Mouse (Mus musculus) yolk sac, embryonic 10.5 days (tissue): ENCODE results near the gene Vmn2r18.

ENCODE experiments used
- DNase-seq: peaks from one replicate; pipeline ENCODE4 v3.0.0-alpha.2; 2017; ENCODE audit warnings: low spot score

Vmn2r18 gene

GRCm38 (mm10) chr5:151605921-151606320 lies at the start of gene Vmn2r18:
Gene Vmn2r18, minus strand, starts transcription at chr5:151606021.
- no peak for DNase-seq

DNA sequence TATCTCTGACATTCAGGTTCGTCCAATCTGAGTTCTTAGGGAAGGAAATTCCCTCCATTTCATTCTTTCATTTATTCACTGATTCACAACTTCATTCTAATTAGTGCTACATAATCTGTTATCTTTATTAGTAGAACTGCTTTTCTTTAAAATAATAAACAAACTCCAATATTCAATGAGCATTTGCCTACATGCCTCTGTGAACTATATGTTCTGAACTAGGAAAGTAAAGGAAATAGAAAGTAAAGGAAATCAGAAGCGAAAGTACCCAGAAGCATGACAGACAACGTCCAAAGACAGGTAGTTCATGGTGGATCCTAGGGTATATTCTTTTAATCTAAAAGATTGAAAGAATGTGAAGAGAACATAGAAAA lies 45.6 kb upstream of the Vmn2r18 start:
- DNase-seq = no peak

DNA sequence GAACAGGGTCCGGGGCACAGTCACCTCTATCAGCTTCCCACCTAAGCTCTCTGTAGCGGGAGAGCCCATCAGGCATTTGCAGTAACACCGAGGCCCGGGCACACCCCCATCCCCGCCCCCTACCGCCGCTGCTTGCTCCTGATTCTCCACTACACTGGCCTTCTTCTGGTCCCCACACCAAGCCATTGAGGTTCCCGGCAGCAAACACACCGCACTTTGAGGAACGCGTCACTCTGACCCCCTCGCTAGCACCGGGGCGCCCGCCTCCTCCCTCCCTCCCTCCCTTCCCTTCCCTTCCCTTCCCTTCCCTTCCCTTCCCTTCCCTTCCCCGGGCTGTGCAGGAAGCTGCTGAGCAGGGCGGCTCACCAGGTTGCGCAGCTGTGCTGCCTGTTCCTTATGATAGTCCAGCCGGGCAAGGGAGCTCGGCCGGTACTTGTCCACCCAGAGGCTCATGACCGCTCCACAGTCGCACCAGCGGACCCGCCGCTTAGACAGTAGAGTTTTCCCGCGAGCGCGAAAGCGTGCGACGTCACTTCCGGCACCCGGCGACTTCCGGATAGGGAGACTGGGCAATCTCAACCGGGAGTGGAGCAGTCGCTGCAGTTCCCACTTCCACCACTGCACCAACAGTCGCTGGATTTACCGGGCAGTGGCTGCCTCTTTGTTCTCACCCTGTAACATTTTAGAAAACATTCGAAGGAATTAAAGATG lies 45.0 kb upstream of the Vmn2r18 start, which contains the start of gene Rfc3:
Rfc3 (minus strand) TSS at position 543 of the 711 bp plus-strand sequence.
- peak; percentile 94 for DNase-seq

DNA sequence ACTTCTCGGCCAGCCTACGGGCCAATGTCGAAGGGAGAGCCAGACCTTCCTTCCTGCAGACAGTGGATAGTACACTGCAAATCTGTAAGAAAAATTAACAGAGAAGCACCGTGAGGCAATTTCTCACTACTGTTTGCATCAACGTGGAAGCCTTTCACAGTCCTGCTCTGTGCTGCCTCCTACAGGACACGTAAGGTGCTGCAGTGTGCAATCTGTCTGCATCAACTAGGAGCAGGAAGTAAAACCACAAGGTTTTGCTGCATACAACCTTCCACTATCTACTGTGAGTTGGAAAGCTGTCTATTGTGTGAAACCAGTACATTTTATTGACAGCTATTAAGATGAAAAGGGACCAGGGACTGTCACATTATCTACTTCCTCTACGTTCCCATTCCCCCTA lies 39.0 kb upstream of the Vmn2r18 start:
- DNase-seq = no peak

- no peak for DNase-seq
Observed at GRCm38 (mm10) chr5:151642867-151643266, 37.0 kb upstream of the Vmn2r18 start.

- no peak for DNase-seq
Observed at GRCm38 (mm10) chr5:151642102-151642501, 36.3 kb upstream of the Vmn2r18 start.

- DNase-seq = no peak
Observed at GRCm38 (mm10) chr5:151601696-151602095, 4.1 kb downstream of the Vmn2r18 start.
